Mouse (Mus musculus): ENCODE results near the gene Cd8b1.

Gene Cd8b1

DNA sequence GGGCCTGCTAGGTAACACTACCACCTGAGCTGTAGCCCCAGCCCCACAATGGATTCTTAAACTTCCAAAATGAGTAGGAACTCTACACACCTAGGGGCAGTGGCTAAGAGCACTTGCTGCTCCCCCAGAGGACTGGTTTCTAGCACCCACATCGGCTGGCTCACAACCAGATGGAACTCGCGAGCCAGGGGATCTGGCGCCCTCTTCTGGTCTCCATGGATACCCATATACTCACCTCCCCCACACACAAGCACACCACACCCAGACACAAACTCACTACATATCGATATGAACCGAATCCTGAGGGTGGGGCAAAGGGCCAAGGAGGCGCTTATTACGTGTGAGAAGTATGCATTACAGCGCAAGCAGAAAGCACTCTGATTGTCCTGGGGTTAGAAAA lies 25.4 kb downstream of the Cd8b1 start:
- in situ Hi-C loops (cut with MboI, MseI): no loop called here

GRCm38 (mm10) chr6:71351201-71351600 lies 28.6 kb downstream of the Cd8b1 start:
- in situ Hi-C loops (cut with MboI, MseI): no loop called here

DNA sequence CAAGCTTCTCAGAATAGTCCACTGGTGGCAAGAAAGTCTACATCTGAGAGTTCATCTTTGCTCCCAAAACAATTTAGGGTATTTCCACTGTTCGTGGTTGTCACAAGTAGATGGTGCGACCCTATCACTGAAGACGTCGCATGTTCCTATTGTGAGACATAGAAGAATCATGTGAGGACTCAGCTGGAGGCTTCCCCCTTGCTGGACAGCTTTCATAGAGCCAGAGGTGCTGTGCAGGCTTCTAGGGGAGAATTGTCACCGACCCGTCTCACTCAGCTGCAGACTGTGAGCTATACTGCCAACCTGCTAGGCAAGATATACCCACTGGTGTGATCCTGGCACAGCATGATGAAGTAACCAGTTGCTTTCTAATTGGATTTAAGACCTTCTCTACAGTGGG lies 29.6 kb downstream of the Cd8b1 start:
- in situ Hi-C loops (cut with MboI, MseI): no loop called here

DNA sequence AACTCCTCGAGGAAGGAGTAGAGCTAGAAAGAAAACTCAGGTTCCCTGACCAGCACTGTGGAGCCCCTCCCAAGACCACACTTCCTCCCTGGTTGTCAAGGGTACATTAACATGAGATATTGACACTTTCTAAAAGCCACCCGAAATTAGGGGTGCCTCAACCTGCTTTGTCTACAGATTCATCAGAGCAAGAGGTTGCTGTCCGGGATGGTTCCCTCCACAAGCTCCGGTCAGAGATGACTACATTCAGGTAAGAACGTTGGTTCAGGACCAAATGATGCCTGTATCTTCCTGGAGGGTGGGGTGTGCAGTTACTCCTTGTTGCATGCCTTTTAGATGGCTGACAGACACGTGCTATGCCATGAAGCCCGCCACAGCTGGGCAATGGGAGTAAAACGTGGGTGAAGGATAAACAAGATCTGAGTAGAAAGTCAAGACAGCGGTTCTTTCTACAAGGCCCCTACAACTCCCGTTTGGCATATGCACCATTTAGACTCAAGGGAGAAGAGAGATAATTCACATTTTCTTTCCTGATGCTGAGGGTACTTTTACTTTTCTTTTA lies 30.4 kb downstream of the Cd8b1 start:
- in situ Hi-C loops (cut with MboI, MseI): no loop called here

- in situ Hi-C loops (cut with MboI, MseI): no loop called here
Measured at GRCm38 (mm10) chr6:71353722-71354121, 31.1 kb downstream of the Cd8b1 start.

DNA sequence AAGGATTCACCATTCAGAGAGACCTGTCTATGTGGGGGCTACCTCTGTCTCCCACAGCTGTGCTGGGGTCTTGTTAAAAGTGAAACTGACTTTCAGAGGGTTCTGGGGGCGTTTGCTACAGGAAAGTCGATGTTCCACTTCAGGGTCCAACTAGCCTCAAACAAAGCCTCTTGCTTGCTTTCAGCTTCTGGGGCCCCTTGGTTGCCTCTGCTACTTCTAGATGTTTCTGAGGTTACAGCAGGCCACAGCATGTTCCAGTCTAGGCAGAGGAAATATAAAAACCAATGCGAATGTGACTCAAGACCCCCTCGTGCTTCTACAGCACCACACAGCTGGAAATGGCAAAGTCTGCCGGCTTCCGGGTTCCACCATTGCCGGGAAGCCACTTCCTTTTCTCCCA lies 34.9 kb downstream of the Cd8b1 start:
- in situ Hi-C loops (cut with MboI, MseI): no loop called here

GRCm38 (mm10) chr6:71360221-71360620 lies 37.6 kb downstream of the Cd8b1 start:
- in situ Hi-C loops (cut with MboI, MseI): no loop called here

DNA sequence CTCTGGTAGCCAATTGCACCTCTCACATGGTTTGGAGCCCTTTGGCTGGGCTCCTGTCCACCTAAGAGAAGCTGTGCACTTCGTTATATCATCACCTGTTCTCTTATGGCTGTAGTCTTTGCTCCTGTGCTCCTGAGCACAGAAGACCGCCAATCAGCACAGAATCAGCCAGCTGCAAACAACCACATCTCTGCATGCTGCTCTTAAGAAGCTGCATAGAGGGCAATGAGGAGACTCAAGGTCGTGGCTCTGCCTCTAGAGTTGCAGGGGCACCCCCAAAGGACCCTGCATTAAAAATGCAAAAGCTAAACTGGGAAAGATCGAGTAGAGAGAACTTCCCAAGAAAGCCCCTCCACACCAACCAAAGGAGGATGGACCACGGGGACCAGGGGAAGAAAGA lies 38.2 kb downstream of the Cd8b1 start:
- in situ Hi-C loops (cut with MboI, MseI): no loop called here

DNA sequence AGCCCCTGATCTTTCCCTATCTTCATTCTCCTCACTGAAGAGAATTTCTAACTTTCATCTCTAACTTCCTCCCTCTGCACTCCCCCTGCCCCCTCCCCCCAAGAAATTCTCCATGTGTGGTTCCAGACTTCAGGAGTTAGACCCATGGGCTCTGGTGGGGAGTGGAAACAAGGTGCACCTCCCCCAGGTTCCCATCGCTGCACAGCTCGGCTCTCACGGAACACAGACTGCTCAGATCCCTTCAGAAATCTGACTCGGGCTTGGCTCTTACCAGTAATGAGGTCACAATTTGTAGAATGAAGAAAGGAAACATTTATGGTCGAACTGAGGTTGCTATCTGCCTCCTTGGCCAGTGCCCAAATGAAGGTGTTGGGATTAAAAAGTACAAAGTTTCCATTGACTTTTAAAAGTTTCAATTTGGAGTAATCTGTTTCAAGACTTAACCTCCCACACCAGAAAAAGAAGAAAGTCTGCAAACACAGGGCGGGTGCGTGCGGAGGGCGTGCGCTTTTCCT lies 38.6 kb downstream of the Cd8b1 start:
- in situ Hi-C loops (cut with MboI, MseI): no loop called here

GRCm38 (mm10) chr6:71363995-71364394 lies 41.4 kb downstream of the Cd8b1 start:
- in situ Hi-C loops (cut with MboI, MseI): no loop called here

DNA sequence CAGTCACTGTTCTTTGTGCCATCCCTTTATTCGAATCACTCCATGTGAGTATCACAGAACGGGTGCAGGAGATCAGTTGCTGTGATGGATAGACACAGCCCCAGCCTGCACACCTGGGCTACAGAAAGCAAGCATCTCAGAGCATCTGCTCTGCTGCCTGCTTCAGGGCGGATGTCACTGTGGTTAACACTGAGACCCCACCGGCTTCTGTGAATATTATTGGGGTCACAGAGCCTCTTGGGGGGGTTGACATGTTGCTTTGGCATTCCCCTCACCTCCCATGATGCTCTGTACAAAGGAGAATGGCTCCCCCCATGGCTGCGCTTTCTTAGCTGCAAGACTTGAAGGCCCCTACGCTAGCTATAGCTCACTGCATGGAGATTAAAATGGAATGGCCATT lies 46.8 kb downstream of the Cd8b1 start:
- in situ Hi-C loops (cut with MboI, MseI): no loop called here

DNA sequence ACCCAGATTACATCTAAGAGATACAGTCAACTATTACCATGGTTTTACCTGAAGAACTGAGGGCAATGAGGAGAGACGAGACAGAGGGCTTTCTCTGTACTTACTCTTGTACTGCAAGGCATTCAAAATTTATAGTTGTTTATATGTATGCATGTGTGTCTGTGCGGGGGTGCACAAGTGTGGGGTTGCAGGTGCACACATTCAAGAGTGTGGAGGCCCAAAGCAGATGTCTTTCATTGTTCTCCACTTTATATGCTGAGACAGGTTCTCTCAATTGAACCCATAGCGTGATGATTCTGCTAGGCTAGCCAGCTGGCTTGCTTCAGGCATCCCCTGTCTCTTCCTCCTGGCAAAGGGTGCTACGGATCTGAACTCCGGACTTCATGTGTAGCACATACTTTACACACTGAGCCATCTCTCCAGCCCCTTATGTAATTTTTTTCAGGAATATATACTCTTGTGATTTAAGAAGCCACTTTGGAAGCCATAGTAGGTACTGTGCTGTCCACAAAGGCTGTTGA lies 48.6 kb downstream of the Cd8b1 start:
- in situ Hi-C loops (cut with MboI, MseI): no loop called here

DNA sequence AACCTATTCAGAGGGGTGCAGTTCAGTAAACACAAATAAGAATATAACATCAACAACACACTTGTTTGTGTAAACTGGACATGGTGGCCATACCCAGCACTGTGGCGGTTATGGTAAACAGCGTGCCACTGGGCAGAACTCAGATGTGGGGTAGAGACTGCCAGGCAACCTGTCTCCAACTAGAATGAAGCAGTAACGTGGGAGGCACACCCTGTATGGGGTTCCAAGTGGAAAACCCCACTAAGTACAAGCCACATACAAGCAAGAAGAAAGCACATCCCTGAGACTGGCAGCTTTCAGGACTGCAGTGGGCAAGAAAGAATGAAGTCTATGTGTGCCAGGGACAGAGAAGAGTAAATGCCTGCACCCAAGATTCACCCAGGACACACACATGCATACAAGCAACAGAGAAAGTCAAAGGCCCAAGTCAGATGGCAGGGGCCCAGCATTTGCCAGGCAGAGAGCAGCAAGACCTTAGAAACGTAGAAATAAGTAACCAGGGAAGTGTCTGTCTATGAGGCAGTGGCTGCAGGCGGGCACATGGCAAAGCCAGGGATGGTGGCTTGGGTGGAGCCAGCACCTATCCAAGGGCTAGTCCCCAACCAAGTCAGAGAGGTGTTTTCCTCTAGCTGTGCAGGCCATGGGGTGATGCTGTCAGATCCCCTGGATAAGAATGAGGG lies 49.6 kb downstream of the Cd8b1 start:
- in situ Hi-C loops (cut with MboI, MseI): no loop called here

GRCm38 (mm10) chr6:71373249-71373775 lies 50.7 kb downstream of the Cd8b1 start, which contains the start of gene Cd8a:
Gene Cd8a (plus strand): TSS chr6:71373427.
- in situ Hi-C loops (cut with MboI, MseI): no loop called here

DNA sequence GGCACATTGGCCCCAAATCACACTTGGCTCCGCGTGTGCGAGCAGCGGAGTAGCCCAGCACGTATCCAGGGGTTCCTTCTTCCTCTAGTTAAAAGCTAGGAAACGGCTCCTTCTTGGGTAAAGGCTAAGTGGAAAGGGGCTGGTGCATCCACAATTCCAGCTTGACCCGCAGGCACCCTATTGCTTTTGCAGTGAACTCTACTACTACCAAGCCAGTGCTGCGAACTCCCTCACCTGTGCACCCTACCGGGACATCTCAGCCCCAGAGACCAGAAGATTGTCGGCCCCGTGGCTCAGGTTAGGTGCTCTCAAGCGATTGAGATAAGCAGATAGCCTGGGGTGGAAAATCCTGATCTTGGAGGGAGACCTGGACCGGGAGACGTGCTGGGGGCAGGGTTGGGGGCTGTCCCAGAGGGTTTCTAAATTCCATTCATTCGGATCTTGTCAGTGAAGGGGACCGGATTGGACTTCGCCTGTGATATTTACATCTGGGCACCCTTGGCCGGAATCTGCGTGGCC lies 51.8 kb downstream of the Cd8b1 start:
- in situ Hi-C loops (cut with MboI, MseI): no loop called here

- in situ Hi-C loops (cut with MboI, MseI): no loop called here
Measured at GRCm38 (mm10) chr6:71374921-71375320, 52.3 kb downstream of the Cd8b1 start.

DNA sequence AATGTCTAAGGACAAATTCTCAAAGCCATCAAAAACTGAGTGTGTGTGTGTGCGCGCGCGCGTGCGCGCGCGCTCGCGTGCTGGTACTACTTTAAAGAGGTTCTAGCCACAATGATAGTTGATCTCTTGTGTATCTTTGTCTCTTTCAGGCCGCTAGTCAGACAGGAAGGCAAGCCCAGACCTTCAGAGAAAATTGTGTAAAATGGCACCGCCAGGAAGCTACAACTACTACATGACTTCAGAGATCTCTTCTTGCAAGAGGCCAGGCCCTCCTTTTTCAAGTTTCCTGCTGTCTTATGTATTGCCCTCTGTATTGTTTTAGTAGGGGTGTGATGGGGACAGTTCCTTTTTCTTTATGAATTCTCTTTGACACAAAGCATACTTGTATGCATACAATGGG lies 54.1 kb downstream of the Cd8b1 start:
- in situ Hi-C loops (cut with MboI, MseI): no loop called here

DNA sequence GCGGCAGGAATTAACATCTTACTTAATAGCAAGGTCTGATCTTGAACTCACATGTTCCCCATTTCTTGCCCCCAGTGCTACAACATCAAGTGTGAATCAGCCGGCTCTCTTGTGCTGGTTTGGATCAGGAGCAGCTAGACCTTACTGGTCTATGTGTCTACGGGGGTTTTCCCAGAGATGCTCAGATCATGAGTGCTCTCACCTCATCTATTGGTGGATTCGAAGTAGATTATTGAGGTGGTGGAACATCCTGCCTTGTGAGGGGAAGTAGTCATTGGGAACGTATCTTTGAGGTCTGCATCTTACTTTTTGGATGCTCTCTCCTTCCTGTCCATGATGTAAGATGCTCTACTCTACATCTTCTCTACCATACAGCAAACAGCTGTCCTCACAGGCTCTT lies 59.1 kb downstream of the Cd8b1 start:
- in situ Hi-C loops (cut with MboI, MseI): loop anchor here (5.0 kb wide), 1 partner anchor 79 kb away; no protein-coding TSS in a partner anchor
